Mouse (Mus musculus) hindbrain, embryonic 14.5 days (tissue): ENCODE data around the gene Pcp2. TPM values are rescaled to one million over a fixed set of nuclear protein-coding genes. Genes with fewer than 3 reads are reported as not detected.
"Not testable (repeated sequence)": the region's sequence is repeated elsewhere in the genome, so short reads cannot be mapped to it uniquely, and the experiment has no call there.

ENCODE experiments used
- ATAC-seq: fragments of 200-750 bp; cut with Nextera tagmentation; 2 replicates; pipeline ENCODE4 v1.8.0; 2017; ENCODE audit warnings: moderate number of reproducible peaks, mild to moderate bottlenecking, moderate TSS enrichment, moderate library complexity; ENCODE audit not compliant: low FRiP score
- DNase-seq: peaks from one replicate; pipeline ENCODE4 v3.0.0-alpha.2; 2015; ENCODE audit warnings: low spot score
- H3K27ac ChIP-seq: fragments of 300-500 bp; sonication (generic); 2 replicates; pipeline ENCODE4 v1.5.1; 2014; ENCODE audit warnings: mild to moderate bottlenecking, moderate library complexity
- H3K27me3 ChIP-seq: fragments of 300-500 bp; sonication (generic); 2 replicates; pipeline ENCODE4 v1.6.1; 2014; ENCODE audit warnings: mild to moderate bottlenecking, low read length, mixed read lengths; ENCODE audit not compliant: control insufficient read depth, insufficient read depth
- H3K36me3 ChIP-seq: fragments of 300-500 bp; sonication (generic); replicated peaks from 2 replicates; pipeline ENCODE4 v1.6.1; 2014; ENCODE audit not compliant: control insufficient read depth, insufficient read depth
- H3K4me1 ChIP-seq: fragments of 300-500 bp; sonication (generic); replicated peaks from 2 replicates; pipeline ENCODE4 v1.6.1; 2014; ENCODE audit warnings: antibody characterized with exemption, low read length, mixed read lengths; ENCODE audit not compliant: control insufficient read depth, insufficient read depth
- H3K4me2 ChIP-seq: fragments of 300-500 bp; sonication (generic); replicated peaks from 2 replicates; pipeline ENCODE4 v1.6.1; 2014; ENCODE audit warnings: mild to moderate bottlenecking, moderate library complexity
- H3K4me3 ChIP-seq: fragments of 300-500 bp; sonication (generic); replicated peaks from 2 replicates; pipeline ENCODE4 v1.5.1; 2014; ENCODE audit warnings: mild to moderate bottlenecking, low read length
- H3K9ac ChIP-seq: fragments of 300-500 bp; sonication (generic); 2 replicates; pipeline ENCODE4 v1.6.1; 2014
- H3K9me3 ChIP-seq: fragments of 300-500 bp; sonication (generic); 2 replicates; pipeline ENCODE4 v1.6.1; 2016; ENCODE audit warnings: low read length; ENCODE audit not compliant: control insufficient read depth
- WGBS: fragments of 180-500 bp; shearing (Covaris S2); extraction: QIAGEN DNeasy Blood & Tissue Kit; methylation state at CpG from one replicate; pipeline ENCODE4 v1.1.7; 2014; 5-methylcytosine and 5-hydroxymethylcytosine counted together
- polyA plus RNA-seq: library from polyadenylated mRNA; unstranded; fragments of >200 nt; fragmentation: Nextera tagmentation; extraction: Ambion mirVana; gene quantifications from 2 replicates; pipeline ENCODE4 v1.2.1, GENCODE M21; 2014

Gene Pcp2
- polyA plus RNA-seq, 1 experiment from 2014 or later: 1.0 TPM

GRCm38 (mm10) chr8:3581961-3582360, 43.4 kb downstream of the Pcp2 start:
- H3K36me3 ChIP-seq, H3K27me3 ChIP-seq, H3K9me3 ChIP-seq, DNase-seq, H3K4me1 ChIP-seq, ATAC-seq, H3K4me3 ChIP-seq, H3K4me2 ChIP-seq, H3K27ac ChIP-seq, H3K9ac ChIP-seq: not testable (repeated sequence)
- 88% methylated on average over 1 of the region's 3 CpGs for WGBS

- no peak overlapping the region for H3K4me3 ChIP-seq
- 80% methylated on average over 9 of the region's 9 CpGs for WGBS
- H3K4me1 ChIP-seq: no peaks in the 10 kb centered on the region
- no peak overlapping the region for H3K9ac ChIP-seq
- H3K27me3 ChIP-seq: no peaks in the 10 kb centered on the region
- no peaks in the 10 kb centered on the region for H3K9me3 ChIP-seq
- no peak for ATAC-seq
- no peak overlapping the region for H3K4me2 ChIP-seq
- no peak overlapping the region for H3K27ac ChIP-seq
- no peaks in the 10 kb centered on the region for H3K36me3 ChIP-seq
- no peak for DNase-seq
Measured at GRCm38 (mm10) chr8:3579390-3580364, 45.7 kb downstream of the Pcp2 start.

GRCm38 (mm10) chr8:3576211-3576960, 49.0 kb downstream of the Pcp2 start:
- DNase-seq (no peak), ATAC-seq (no peak)
- no peaks in the 10 kb centered on the region for H3K9me3 ChIP-seq
- H3K4me3 ChIP-seq: no peak overlapping the region
- H3K4me1 ChIP-seq: no peaks in the 10 kb centered on the region
- 82% methylated on average over 15 of the region's 15 CpGs for WGBS
- H3K9ac ChIP-seq: no peak overlapping the region
- H3K27me3 ChIP-seq: no peaks in the 10 kb centered on the region
- H3K4me2 ChIP-seq: no peak overlapping the region
- H3K27ac ChIP-seq: no peak overlapping the region
- no peaks in the 10 kb centered on the region for H3K36me3 ChIP-seq

- no peak overlapping the region for H3K27ac ChIP-seq
- no peak overlapping the region for H3K9ac ChIP-seq
- no peaks in the 10 kb centered on the region for H3K9me3 ChIP-seq
- H3K36me3 ChIP-seq: no peaks in the 10 kb centered on the region
- WGBS: 97% methylated on average over 3 of the region's 3 CpGs
- DNase-seq (no peak), ATAC-seq (no peak)
- no peak overlapping the region for H3K4me2 ChIP-seq
- H3K27me3 ChIP-seq: no peaks in the 10 kb centered on the region
- no peak overlapping the region for H3K4me3 ChIP-seq
- H3K4me1 ChIP-seq: no peaks in the 10 kb centered on the region
Measured at GRCm38 (mm10) chr8:3574546-3574945, 50.8 kb downstream of the Pcp2 start.

Other genes with a start within 250 kb of the Pcp2 start
- 12.6 TPM in 2 replicates for gene Arhgef18, start 232.5 kb downstream of the Pcp2 start, polyA plus RNA-seq
- gene Pex11g, start 157.9 kb downstream of the Pcp2 start, polyA plus RNA-seq: 2.3 and 3.2 TPM in 2 replicates
- gene Tex45, start 154.7 kb downstream of the Pcp2 start, polyA plus RNA-seq: 0.35 and 0.39 TPM in 2 replicates
- gene Zfp358, start 132.4 kb downstream of the Pcp2 start, polyA plus RNA-seq: 34.5 and 41.2 TPM in 2 replicates
- gene Mcoln1, start 125.1 kb downstream of the Pcp2 start, polyA plus RNA-seq: 70.0 and 86.0 TPM in 2 replicates
- gene Pnpla6, start 110.2 kb downstream of the Pcp2 start, polyA plus RNA-seq: 32.7 and 36.5 TPM in 2 replicates
- 0.72 TPM in 1 of 2 replicates, not detected in the other for gene C330021F23Rik, start 57.6 kb downstream of the Pcp2 start, polyA plus RNA-seq
- 48.2 and 49.7 TPM in 2 replicates for gene Camsap3, start 38.3 kb downstream of the Pcp2 start, polyA plus RNA-seq
- 42.9 and 49.1 TPM in 2 replicates for gene Xab2, start 4.2 kb downstream of the Pcp2 start, polyA plus RNA-seq
- 75.4 and 92.8 TPM in 2 replicates for gene Pet100, start 4.0 kb downstream of the Pcp2 start, polyA plus RNA-seq
- gene Stxbp2, start 5.4 kb upstream of the Pcp2 start, polyA plus RNA-seq: 23.3 and 32.3 TPM in 2 replicates
- gene Retn, start 30.2 kb upstream of the Pcp2 start, polyA plus RNA-seq: 0.25 and 0.39 TPM in 2 replicates
- 0.13 TPM in 2 replicates for gene Mcemp1, start 40.2 kb upstream of the Pcp2 start, polyA plus RNA-seq
- gene Fcor, start 46.8 kb upstream of the Pcp2 start, polyA plus RNA-seq: 14.9 and 23.1 TPM in 2 replicates
- 47.7 and 51.2 TPM in 2 replicates for gene Trappc5, start 50.8 kb upstream of the Pcp2 start, polyA plus RNA-seq
- gene Fcer2a, start 68.6 kb upstream of the Pcp2 start, polyA plus RNA-seq: 0.33 and 0.37 TPM in 2 replicates
- gene Clec4g, start 95.1 kb upstream of the Pcp2 start, polyA plus RNA-seq: not detected in 2 replicates
- 0.17 TPM in 1 of 2 replicates, not detected in the other for gene Cd209a, start 123.4 kb upstream of the Pcp2 start, polyA plus RNA-seq
- gene Cd209e, start 228.8 kb upstream of the Pcp2 start, polyA plus RNA-seq: not detected in 2 replicates